Mouse (Mus musculus) erythroblast, embryonic 14.5 days (primary cell): ENCODE measurements around the gene Lrrc55.

Experiments used
- GATA1 ChIP-seq: IDR thresholded peaks from 2 replicates; pipeline ENCODE4 v1.6.1; 2012; ENCODE audit warnings: low read length, inconsistent platforms, mixed read lengths
- TAL1 ChIP-seq: IDR thresholded peaks from 3 replicates; pipeline ENCODE4 v1.6.1; 2012; ENCODE audit warnings: low read length, inconsistent platforms, mixed read lengths

- no peak for TF ChIP-seq TAL1
- no peak for TF ChIP-seq GATA1
Measured at GRCm38 (mm10) chr2:85136831-85137520, 60.0 kb downstream of the Lrrc55 start.
